Mouse (Mus musculus): ENCODE data around the gene Gm28710.

Gm28710 gene

GRCm38 (mm10) chr5:16791243-16791860 is at the start of gene Gm28710:
Gm28710 (plus strand) TSS chr5:16791810.
- in situ Hi-C loops (cut with MboI; ENCODE audit: low pct_unique_long_range_greater_than_20kb in 1 of 2, low sequenced_read_pairs in 2 of 2, unreplicated experiment in 1 of 2): no loop called here

GRCm38 (mm10) chr5:16777176-16777575 is 14.4 kb upstream of the Gm28710 start:
- in situ Hi-C loops (cut with MboI; ENCODE audit: low pct_unique_long_range_greater_than_20kb in 1 of 2, low sequenced_read_pairs in 2 of 2, unreplicated experiment in 1 of 2): no loop called here

GRCm38 (mm10) chr5:16778610-16779172 is 12.9 kb upstream of the Gm28710 start:
- in situ Hi-C loops (cut with MboI; ENCODE audit: low pct_unique_long_range_greater_than_20kb in 1 of 2, low sequenced_read_pairs in 2 of 2, unreplicated experiment in 1 of 2): no loop called here

GRCm38 (mm10) chr5:16785627-16786026 is 6.0 kb upstream of the Gm28710 start:
- in situ Hi-C loops (cut with MboI; ENCODE audit: low pct_unique_long_range_greater_than_20kb in 1 of 2, low sequenced_read_pairs in 2 of 2, unreplicated experiment in 1 of 2): no loop called here

- in situ Hi-C loops (cut with MboI; ENCODE audit: low pct_unique_long_range_greater_than_20kb in 1 of 2, low sequenced_read_pairs in 2 of 2, unreplicated experiment in 1 of 2): no loop called here
These were observed 3.4 kb downstream of the Gm28710 start for GRCm38 (mm10) chr5:16794972-16795371.

- in situ Hi-C loops (cut with MboI; ENCODE audit: low pct_unique_long_range_greater_than_20kb in 1 of 2, low sequenced_read_pairs in 2 of 2, unreplicated experiment in 1 of 2): no loop called here
These were observed 11.1 kb downstream of the Gm28710 start for GRCm38 (mm10) chr5:16802726-16803125.

GRCm38 (mm10) chr5:16838991-16839390 is 47.4 kb downstream of the Gm28710 start:
- in situ Hi-C loops (cut with MboI; ENCODE audit: low pct_unique_long_range_greater_than_20kb in 1 of 2, low sequenced_read_pairs in 2 of 2, unreplicated experiment in 1 of 2): no loop called here

GRCm38 (mm10) chr5:16869309-16869915 is 77.8 kb downstream of the Gm28710 start:
- in situ Hi-C loops (cut with MboI; ENCODE audit: low pct_unique_long_range_greater_than_20kb in 1 of 2, low sequenced_read_pairs in 2 of 2, unreplicated experiment in 1 of 2): loop anchor here in 1 of 2 experiments (25.0 kb wide), 1 partner anchor 557 kb away; no protein-coding TSS in a partner anchor

GRCm38 (mm10) chr5:16894161-16894560 is 102.6 kb downstream of the Gm28710 start:
- in situ Hi-C loops (cut with MboI; ENCODE audit: low pct_unique_long_range_greater_than_20kb in 1 of 2, low sequenced_read_pairs in 2 of 2, unreplicated experiment in 1 of 2): loop anchor here in 1 of 2 experiments (25.0 kb wide), 1 partner anchor 582 kb away; no protein-coding TSS in a partner anchor

- in situ Hi-C loops (cut with MboI; ENCODE audit: low pct_unique_long_range_greater_than_20kb in 1 of 2, low sequenced_read_pairs in 2 of 2, unreplicated experiment in 1 of 2): no loop called here
These were observed 128.2 kb downstream of the Gm28710 start for GRCm38 (mm10) chr5:16919791-16920190.

- in situ Hi-C loops (cut with MboI; ENCODE audit: low pct_unique_long_range_greater_than_20kb in 1 of 2, low sequenced_read_pairs in 2 of 2, unreplicated experiment in 1 of 2): no loop called here
These were observed 130.9 kb downstream of the Gm28710 start for GRCm38 (mm10) chr5:16922473-16922872.

Data from mouse embryonic stem cell (cell line).